Mouse (Mus musculus) bone marrow macrophage, adult 2 months (primary cell): ENCODE measurements around the gene Mettl24.

Source experiments
- CTCF ChIP-seq: IDR thresholded peaks from 2 replicates; pipeline ENCODE4 v1.5.1; 2012; ENCODE audit warnings: low read depth, mild to moderate bottlenecking, low read length, moderate library complexity
- POLR2A ChIP-seq: IDR thresholded peaks from 2 replicates; pipeline ENCODE4 v1.6.1; 2012; ENCODE audit warnings: mild to moderate bottlenecking, low read depth, low read length, borderline replicate concordance

- no peak for TF ChIP-seq CTCF
- no peak for TF ChIP-seq POLR2A
Measured at GRCm38 (mm10) chr10:40644456-40644855, 38.6 kb upstream of the Mettl24 start.
